Mouse (Mus musculus) kidney, postnatal 0 days (tissue): Measurements from ENCODE around the gene B3gnt2. TPM values are rescaled to one million over a fixed set of nuclear protein-coding genes. Genes with fewer than 3 reads are reported as not detected.
A peak's percentile ranks its signal among the peaks of the same experiment; 100 is the strongest.

ENCODE experiments used
- ATAC-seq: fragments of 200-750 bp; cut with Nextera tagmentation; replicated peaks from 2 replicates; pipeline ENCODE4 v1.8.0; 2017; ENCODE audit warnings: low read depth, moderate number of reproducible peaks, moderate TSS enrichment, moderate library complexity; ENCODE audit not compliant: low FRiP score
- DNase-seq: peaks from one replicate; pipeline ENCODE4 v3.0.0-alpha.2; 2016; ENCODE audit warnings: low spot score
- H3K27ac ChIP-seq: fragments of 300-500 bp; sonication (generic); 2 replicates; pipeline ENCODE4 v1.5.1; 2014; ENCODE audit warnings: mild to moderate bottlenecking
- H3K27me3 ChIP-seq: fragments of 300-500 bp; sonication (generic); 2 replicates; pipeline ENCODE4 v1.6.1; 2014; ENCODE audit warnings: low read length, mixed read lengths; ENCODE audit not compliant: insufficient read depth
- H3K36me3 ChIP-seq: fragments of 300-500 bp; sonication (generic); 2 replicates; pipeline ENCODE4 v1.6.1; 2014; ENCODE audit warnings: low read length, mixed read lengths; ENCODE audit not compliant: insufficient read depth
- H3K4me1 ChIP-seq: fragments of 300-500 bp; sonication (generic); replicated peaks from 2 replicates; pipeline ENCODE4 v1.6.1; 2014; ENCODE audit warnings: antibody characterized with exemption, low read length, mixed read lengths; ENCODE audit not compliant: insufficient read depth
- H3K4me2 ChIP-seq: fragments of 300-500 bp; sonication (generic); 2 replicates; pipeline ENCODE4 v1.6.1; 2014; ENCODE audit warnings: mild to moderate bottlenecking, low read length, moderate library complexity, mixed read lengths
- H3K4me3 ChIP-seq: fragments of 300-500 bp; sonication (generic); replicated peaks from 2 replicates; pipeline ENCODE4 v1.5.1; 2014; ENCODE audit warnings: low read depth, low read length
- H3K9ac ChIP-seq: fragments of 300-500 bp; sonication (generic); 2 replicates; pipeline ENCODE4 v1.6.1; 2014; ENCODE audit warnings: low read depth, low read length
- H3K9me3 ChIP-seq: fragments of 300-500 bp; sonication (generic); replicated peaks from 2 replicates; pipeline ENCODE4 v1.6.1; 2016; ENCODE audit warnings: low read length, inconsistent platforms, mixed read lengths
- CTCF ChIP-seq: IDR thresholded peaks from 2 replicates; pipeline ENCODE4 v1.5.1; 2016; ENCODE audit warnings: antibody characterized with exemption, low read depth, mild to moderate bottlenecking, moderate library complexity
- WGBS: fragments of 180-500 bp; shearing (Covaris S2); extraction: QIAGEN DNeasy Blood & Tissue Kit; methylation state at CpG from one replicate; pipeline ENCODE4 v1.1.7; 2014; 5-methylcytosine and 5-hydroxymethylcytosine counted together
- polyA plus RNA-seq: library from polyadenylated mRNA; unstranded; fragments of >200 nt; fragmentation: Nextera tagmentation; extraction: Ambion mirVana; gene quantifications from 2 replicates; pipeline ENCODE4 v1.2.1, GENCODE M21; 2015

Gene B3gnt2
- polyA plus RNA-seq, 1 experiment from 2014 or later, result 20.7 TPM

- ATAC-seq (no peak), DNase-seq (no peak)
- no peak for TF ChIP-seq CTCF
- no peak overlapping the region for H3K4me2 ChIP-seq
- 100% methylated on average over 1 of the region's 1 CpGs for WGBS
- H3K4me1 ChIP-seq, result no peaks in the 10 kb centered on the region; the same call in 1 of the 2 replicates
- no peaks in the 10 kb centered on the region for H3K36me3 ChIP-seq
- no peak overlapping the region for H3K9ac ChIP-seq
- H3K27ac ChIP-seq, result no peak overlapping the region
- H3K4me3 ChIP-seq, result no peak overlapping the region
- H3K9me3 ChIP-seq, result no peaks in the 10 kb centered on the region
- H3K27me3 ChIP-seq, result no peaks in the 10 kb centered on the region
These were observed 35.2 kb downstream of the B3gnt2 start for GRCm38 (mm10) chr11:22825548-22825947.

DNA sequence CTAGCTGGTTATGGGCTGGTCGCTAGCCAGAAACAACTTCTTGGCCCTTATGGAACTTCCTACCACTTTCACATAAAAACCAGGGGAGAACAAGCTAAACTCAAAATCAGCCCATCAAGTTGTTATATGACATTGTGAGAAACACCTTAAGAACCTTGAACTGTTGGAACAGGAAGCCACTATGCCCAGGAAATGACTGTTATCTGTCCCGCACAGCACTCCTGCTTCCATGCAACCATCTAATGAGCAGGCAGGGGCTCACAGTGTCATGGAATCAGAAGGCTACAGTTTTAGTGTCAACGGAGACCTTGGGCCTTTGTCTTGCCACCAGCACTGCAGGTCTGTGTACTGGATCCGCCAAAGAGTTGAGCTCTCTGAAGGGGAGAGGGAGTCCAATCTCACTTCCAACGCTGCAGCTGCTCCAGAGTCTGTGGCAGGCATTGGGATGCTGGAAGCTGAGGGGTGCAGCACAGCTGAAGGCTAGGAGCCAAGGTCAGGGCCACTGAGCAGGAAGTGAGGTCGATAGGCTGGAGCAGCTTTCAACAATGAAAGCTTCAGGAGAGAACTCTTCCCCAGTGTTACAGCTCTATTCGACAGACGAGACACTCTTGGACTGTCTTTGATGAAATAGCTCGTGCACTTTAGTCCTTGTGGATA, 36.6 kb downstream of the B3gnt2 start:
- Histone ChIP-seq H3K9me3 (no peaks in the 10 kb centered on the region), H3K4me1 (no peaks in the 10 kb centered on the region; the same call in 1 of the 2 replicates), H3K36me3 (no peaks in the 10 kb centered on the region), H3K27me3 (no peaks in the 10 kb centered on the region), H3K4me3 (no peak overlapping the region), H3K27ac (no peak overlapping the region), H3K4me2 (no peak overlapping the region), H3K9ac (no peak overlapping the region)
- no peak for TF ChIP-seq CTCF
- ATAC-seq, result no peak; the same call in 1 of the 2 replicates
- 61% methylated on average over 9 of the region's 9 CpGs for WGBS
- DNase-seq, result peak; percentile 27

- Histone ChIP-seq H3K4me3 (no peak overlapping the region), H3K4me2 (no peak overlapping the region), H3K36me3 (no peaks in the 10 kb centered on the region), H3K9me3 (no peaks in the 10 kb centered on the region), H3K27ac (no peak overlapping the region), H3K9ac (no peak overlapping the region), H3K27me3 (no peaks in the 10 kb centered on the region), H3K4me1 (no peaks in the 10 kb centered on the region)
- DNase-seq (no peak), ATAC-seq (no peak)
- WGBS, result 68% methylated on average over 3 of the region's 3 CpGs
- TF ChIP-seq CTCF, result no peak
These were observed 39.5 kb downstream of the B3gnt2 start for GRCm38 (mm10) chr11:22821243-22821642.

GRCm38 (mm10) chr11:22818371-22818770, 42.4 kb downstream of the B3gnt2 start:
- no peak overlapping the region for H3K4me3 ChIP-seq
- no peak for ATAC-seq

DNA sequence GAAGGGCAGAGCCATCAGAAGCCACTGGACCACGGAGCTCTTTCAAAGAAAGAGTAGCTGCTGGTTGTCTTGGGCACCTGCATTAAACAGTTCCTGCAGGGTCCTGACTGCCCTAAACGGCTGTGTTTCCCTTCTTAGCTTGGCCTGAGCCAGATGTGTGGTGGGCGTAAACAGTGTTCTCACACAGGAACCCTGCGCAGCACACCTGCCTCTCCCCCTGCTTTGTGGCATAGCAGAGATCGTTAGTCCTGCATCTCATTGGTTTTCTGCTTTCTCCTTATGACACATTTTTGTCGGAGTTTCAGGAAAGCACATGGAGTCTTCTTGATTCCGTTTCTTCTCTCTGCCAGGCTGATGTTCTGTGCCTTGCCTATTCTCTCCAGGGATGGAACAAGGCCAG, 44.9 kb downstream of the B3gnt2 start:
- Histone ChIP-seq H3K36me3 (no peaks in the 10 kb centered on the region), H3K4me1 (no peaks in the 10 kb centered on the region), H3K4me2 (no peak overlapping the region), H3K9me3 (no peaks in the 10 kb centered on the region), H3K27ac (no peak overlapping the region), H3K9ac (no peak overlapping the region), H3K27me3 (no peaks in the 10 kb centered on the region), H3K4me3 (no peak overlapping the region)
- WGBS, result 75% methylated on average over 7 of the region's 7 CpGs
- TF ChIP-seq CTCF, result no peak
- DNase-seq, result no peak
- no peak for ATAC-seq

More at GRCm38 (mm10) chr11:22818371-22818770, 42.4 kb downstream of the B3gnt2 start:
- Histone ChIP-seq H3K27ac (no peak overlapping the region), H3K27me3 (no peaks in the 10 kb centered on the region), H3K4me2 (no peak overlapping the region), H3K36me3 (no peaks in the 10 kb centered on the region), H3K4me1 (no peaks in the 10 kb centered on the region), H3K9ac (no peak overlapping the region), H3K9me3 (no peaks in the 10 kb centered on the region)
- no peak for TF ChIP-seq CTCF
- no peak for DNase-seq
- WGBS, result 76% methylated on average over 5 of the region's 5 CpGs

DNA sequence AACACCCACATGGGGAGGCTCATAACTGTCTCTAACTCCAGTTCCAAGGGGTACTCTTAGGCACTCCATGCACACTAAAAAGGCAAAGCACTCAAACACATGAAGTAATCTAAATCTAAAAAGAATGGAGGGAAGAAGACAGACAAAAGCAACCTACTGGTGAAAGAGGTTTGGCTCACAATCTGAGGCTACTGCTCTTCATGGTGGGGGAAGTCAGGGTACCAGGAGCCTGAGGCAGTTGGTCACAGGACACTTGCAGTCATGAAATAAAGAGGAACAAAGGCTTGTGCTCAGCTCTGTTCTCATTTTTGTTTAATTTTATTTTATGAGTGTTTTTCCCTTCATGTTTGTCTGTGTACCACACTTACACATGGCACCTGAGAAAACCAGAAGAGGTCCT, 45.6 kb downstream of the B3gnt2 start:
- Histone ChIP-seq H3K27ac (no peak overlapping the region), H3K27me3 (no peaks in the 10 kb centered on the region), H3K4me1 (no peaks in the 10 kb centered on the region), H3K9me3 (no peaks in the 10 kb centered on the region), H3K9ac (no peak overlapping the region), H3K36me3 (no peaks in the 10 kb centered on the region), H3K4me3 (no peak overlapping the region), H3K4me2 (no peak overlapping the region)
- DNase-seq, result no peak
- no peak for ATAC-seq
- no peak for TF ChIP-seq CTCF
